Mouse (Mus musculus) testis, postnatal 14 days (tissue): ENCODE measurements at regions not wholly inside any gene's neighbourhood (a gene's known extent, or its start where the extent isn't known, plus 50 kb on each side); places are given as distances from the start of the nearest gene placed in this dataset.

ENCODE experiments used
- DNase-seq: peaks from one replicate; pipeline ENCODE4 v3.0.0; 2021; ENCODE audit warnings: low spot score

- DNase-seq = no peak
Measured at GRCm38 (mm10) chr7:70217137-70217536, 149.4 kb downstream of the Nr2f2 start.

GRCm38 (mm10) chr7:70213970-70214520 is 152.5 kb downstream of the Nr2f2 start:
- no peak for DNase-seq

GRCm38 (mm10) chr7:70205900-70206299 is 160.6 kb downstream of the Nr2f2 start:
- DNase-seq = no peak

GRCm38 (mm10) chr7:70200188-70200587 is 166.3 kb downstream of the Nr2f2 start:
- no peak for DNase-seq

- no peak for DNase-seq
Measured at GRCm38 (mm10) chr7:70178956-70179355, 187.6 kb downstream of the Nr2f2 start.

GRCm38 (mm10) chr7:70178006-70178405 is 188.5 kb downstream of the Nr2f2 start:
- no peak for DNase-seq

- DNase-seq = no peak
Measured at GRCm38 (mm10) chr7:70176686-70177259, 189.8 kb downstream of the Nr2f2 start.

GRCm38 (mm10) chr7:70176086-70176485 is 190.4 kb downstream of the Nr2f2 start:
- DNase-seq = no peak

- DNase-seq = no peak
Measured at GRCm38 (mm10) chr7:70172431-70172830, 194.1 kb downstream of the Nr2f2 start.

GRCm38 (mm10) chr7:70171456-70171855 is 195.1 kb downstream of the Nr2f2 start:
- DNase-seq = no peak

- DNase-seq = no peak
Measured at GRCm38 (mm10) chr7:70168080-70168479, 198.5 kb downstream of the Nr2f2 start.

- no peak for DNase-seq
Measured at GRCm38 (mm10) chr7:70166081-70166480, 200.5 kb downstream of the Nr2f2 start.

- DNase-seq = no peak
Measured at GRCm38 (mm10) chr7:70165501-70165900, 201.0 kb downstream of the Nr2f2 start.

- DNase-seq = no peak
Measured at GRCm38 (mm10) chr7:70164691-70165193, 201.8 kb downstream of the Nr2f2 start.

GRCm38 (mm10) chr7:70158531-70158930 is 208.0 kb downstream of the Nr2f2 start:
- DNase-seq = no peak

- no peak for DNase-seq
Measured at GRCm38 (mm10) chr7:70144726-70145271, 221.7 kb downstream of the Nr2f2 start.

GRCm38 (mm10) chr7:70136837-70137236 is 229.7 kb downstream of the Nr2f2 start:
- DNase-seq = no peak

- DNase-seq = no peak
Measured at GRCm38 (mm10) chr7:70135416-70135815, 231.1 kb downstream of the Nr2f2 start.

- DNase-seq = no peak
Measured at GRCm38 (mm10) chr7:70129963-70130362, 236.6 kb downstream of the Nr2f2 start.

GRCm38 (mm10) chr7:70122818-70123217 is 243.7 kb downstream of the Nr2f2 start:
- no peak for DNase-seq

- DNase-seq = no peak
Measured at GRCm38 (mm10) chr7:70119517-70119916, 247.0 kb downstream of the Nr2f2 start.

GRCm38 (mm10) chr7:70118971-70119370 is 247.6 kb downstream of the Nr2f2 start:
- no peak for DNase-seq
